Mouse (Mus musculus) adrenal gland, adult 2 months (tissue): Measurements from ENCODE around the gene Capn11. TPM values are rescaled to one million over a fixed set of nuclear protein-coding genes. Genes with fewer than 3 reads are reported as not detected.
A peak's percentile ranks its signal among the peaks of the same experiment; 100 is the strongest.

Experiments
- DNase-seq: peaks from one replicate; pipeline ENCODE4 v3.0.0; 2021
- polyA plus RNA-seq: library from polyadenylated mRNA; depleted of rRNA; stranded (reverse); fragments of >200 nt; gene quantifications from 2 replicates; pipeline ENCODE4 v1.2.3, GENCODE M21; 2012
- total RNA-seq, 2 experiments: library from RNA; stranded (reverse); gene quantifications; 2 replicates each; pipeline ENCODE4 v1.2.3; 2021

The Capn11 gene
- total and polyA plus RNA-seq, 3 experiments: 0.59 to 0.95 TPM; not detected in 1

DNA sequence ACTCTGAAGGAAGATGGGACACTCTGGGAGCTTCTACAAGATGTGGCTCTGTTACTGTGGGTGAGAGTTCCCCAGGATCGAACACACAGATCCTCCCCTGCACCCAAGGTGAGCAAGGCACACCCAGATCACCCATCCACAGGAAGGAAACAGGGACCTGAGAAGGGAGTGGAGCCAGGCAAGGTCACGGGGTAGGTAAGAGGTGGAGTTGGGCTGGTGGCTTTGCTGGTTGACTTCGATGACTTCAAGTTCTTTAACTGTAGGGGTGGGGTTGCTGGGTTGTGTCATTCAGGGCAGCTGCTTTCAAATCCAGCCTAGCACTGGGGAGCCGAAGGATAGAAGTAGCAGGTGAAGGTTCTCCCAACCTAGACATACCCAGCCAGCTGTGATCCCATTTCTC, 23.7 kb upstream of the Capn11 start:
- no peak for DNase-seq

DNA sequence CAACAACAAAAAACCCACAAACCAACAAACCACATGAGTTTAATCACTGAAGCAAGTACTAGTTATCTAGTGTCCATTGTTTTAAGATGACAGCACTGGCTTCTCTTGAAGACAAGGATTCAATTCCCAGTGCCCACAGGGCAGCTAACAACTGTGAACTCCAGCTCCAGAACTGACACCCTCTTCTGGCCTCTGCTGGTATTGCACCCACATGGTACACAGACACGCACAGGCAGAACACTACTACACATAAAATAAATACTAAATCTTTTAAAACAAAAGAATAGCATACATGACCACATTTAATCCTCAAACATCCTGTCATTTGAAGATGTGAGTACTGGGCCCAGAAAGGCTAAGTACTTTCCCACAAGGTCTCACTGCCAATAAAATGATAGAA, 22.5 kb upstream of the Capn11 start:
- DNase-seq: no peak

DNA sequence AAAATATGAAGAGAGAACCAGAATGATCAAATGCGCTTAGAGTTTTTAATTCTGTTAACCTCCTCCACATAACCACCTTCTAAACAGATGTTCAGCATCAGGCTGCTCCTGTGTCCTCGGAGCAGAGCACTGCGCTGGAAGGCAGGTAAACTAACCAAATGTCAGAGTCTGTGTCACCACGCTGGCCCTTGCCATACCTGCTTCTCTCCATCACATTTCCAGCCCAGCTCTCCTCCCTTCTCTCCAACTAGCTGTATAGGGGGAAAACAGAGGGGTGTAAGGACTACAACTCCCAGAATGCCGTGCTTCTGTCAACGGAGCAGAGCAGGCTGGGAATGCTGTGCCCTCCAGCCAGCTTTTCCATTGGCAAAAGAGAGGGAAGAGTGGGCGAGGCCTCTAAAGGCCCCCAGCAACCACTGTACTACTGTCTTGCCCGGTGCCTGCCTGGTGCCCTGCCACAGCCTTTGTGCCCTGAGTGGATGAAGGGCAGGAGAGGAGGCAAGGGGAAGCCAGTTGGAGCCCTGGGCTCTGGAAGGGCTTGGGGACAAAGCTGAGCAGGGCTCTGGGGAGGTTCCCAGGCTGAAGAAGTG, 21.4 kb upstream of the Capn11 start:
- peak; percentile 50 for DNase-seq

DNA sequence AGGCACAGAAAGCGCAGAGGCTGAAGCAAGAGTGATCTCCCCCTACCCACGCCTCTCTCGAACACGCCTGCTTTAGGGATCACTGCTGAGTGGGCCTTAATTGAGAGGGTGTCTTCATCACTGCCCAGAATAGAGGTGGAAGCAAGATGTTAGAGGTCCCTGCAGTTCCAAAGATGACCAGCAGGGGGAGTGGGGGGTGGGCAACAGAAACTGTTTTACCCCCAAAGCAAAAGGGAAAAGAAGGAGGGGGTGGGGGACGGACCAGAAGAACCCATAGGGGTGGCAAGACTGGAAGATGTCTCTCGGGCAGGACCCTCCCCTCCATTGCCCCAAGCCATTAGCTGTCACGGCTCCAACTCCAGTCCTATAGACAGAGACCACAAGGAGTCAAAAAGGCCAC, 19.0 kb upstream of the Capn11 start:
- DNase-seq: peak; percentile 53

DNA sequence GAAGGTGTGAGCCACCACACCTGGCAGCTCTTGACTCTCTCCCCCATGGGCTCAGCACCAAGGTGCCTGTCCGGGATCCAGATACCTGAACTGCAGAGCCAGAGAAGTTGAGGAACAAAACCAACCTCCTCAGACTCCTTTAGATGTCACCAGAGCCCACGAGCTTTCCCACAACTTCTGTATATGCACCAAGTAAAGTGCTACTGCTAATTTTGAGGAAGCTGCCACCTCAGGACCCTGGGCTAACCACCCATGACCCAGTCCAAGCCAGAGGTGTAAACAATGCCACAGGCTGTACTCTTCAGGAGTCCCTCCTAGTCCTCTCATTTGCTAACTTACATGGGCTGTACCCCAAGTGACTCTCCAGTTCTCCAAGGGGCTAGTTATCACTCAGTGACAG, 13.5 kb upstream of the Capn11 start:
- DNase-seq: no peak

DNA sequence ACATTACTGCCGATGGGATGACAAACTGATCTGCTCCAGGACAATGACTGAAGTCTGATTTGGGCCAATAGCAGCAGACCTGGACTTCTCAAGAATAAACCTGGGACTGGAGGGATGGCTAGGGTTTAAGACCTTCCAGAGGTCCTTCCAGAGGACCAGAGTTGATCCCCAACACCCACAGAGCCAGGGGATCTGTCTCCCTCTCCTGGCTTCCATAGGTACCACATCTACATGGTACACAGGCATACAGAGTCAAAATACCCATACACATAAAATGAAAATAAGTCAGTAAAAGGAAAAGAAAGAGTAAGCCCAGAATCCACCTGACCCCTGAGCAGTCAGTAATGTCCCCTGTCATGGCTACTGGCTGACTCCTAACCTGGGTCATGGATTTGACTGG, 12.7 kb upstream of the Capn11 start:
- DNase-seq: no peak

DNA sequence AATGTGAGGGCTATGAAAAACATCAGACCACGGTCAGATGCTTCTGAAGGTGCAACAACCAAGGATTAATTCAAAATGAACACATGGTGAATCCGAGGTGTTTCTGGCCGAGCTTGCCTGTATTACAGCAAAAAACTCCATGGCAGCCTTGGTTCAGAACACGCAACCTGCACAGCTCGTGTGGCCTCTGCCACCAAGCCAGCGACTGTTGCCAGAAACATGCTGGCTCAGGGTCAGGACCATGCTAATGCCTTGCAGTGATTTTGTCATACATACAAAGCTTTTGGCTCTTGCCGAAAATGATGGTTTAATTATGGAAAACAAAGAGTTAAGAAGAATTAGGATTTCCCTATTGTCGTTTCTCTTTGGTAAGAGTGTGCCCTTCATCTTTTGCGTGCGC, 8.9 kb upstream of the Capn11 start:
- DNase-seq: no peak

DNA sequence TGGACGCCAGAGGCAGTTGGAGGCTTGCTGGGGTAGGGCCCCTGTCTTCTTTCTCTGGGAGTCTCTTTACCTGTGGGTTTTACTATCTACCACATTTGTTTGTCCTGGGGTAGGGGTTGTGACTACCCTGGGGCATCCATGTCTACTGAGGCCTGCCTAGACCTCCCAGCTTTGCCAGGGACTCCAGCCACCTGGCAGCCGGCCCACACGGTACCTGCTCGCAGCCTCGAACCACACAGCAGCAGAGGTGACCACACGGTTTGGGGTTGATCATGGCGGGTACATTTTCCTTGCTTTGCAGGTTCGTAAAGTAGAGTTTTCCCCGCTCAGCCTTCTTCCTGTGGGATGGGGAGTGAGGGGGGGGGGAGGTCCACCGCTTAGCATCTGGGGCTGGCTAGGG, 8.4 kb upstream of the Capn11 start:
- DNase-seq: no peak

DNA sequence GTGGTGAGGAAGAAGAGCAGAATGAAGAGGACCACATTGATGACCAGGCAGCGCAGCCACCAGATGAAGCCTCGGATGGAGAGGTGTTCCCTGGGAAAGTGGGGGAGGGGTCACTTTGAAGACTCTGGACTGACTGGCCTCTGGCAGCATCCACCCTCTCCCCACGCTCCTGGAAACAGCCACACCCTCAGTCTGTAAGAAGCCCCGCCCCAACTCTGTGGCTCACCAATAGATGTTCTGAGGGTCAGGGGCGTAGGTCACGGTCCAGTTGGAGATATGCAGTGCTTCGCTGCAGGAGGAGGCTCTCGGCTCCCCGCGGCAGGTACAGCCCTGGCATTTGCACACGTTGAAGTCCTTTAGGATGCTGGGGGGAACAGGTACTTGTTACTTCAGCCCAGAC, 7.0 kb upstream of the Capn11 start:
- DNase-seq: no peak

DNA sequence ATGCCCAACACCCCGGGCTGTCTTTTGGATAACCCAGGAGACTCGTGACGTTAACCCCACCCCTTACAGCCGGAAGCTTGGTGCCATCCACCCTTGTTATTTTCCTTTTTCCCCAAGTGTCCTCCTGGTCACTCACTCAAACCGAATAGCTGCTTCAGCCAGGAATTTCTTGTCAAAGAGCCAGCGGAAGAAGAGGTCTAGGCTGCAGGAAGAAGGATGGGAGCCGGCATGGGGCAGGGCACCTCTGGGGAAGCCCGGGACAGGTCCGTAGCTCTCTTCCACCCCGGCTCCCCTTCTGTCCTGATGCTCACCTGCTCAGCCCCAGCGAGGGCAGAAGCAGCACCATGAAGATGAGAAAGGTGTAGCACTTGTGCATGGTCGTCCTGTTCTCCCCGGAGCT, 5.5 kb upstream of the Capn11 start:
- no peak for DNase-seq

DNA sequence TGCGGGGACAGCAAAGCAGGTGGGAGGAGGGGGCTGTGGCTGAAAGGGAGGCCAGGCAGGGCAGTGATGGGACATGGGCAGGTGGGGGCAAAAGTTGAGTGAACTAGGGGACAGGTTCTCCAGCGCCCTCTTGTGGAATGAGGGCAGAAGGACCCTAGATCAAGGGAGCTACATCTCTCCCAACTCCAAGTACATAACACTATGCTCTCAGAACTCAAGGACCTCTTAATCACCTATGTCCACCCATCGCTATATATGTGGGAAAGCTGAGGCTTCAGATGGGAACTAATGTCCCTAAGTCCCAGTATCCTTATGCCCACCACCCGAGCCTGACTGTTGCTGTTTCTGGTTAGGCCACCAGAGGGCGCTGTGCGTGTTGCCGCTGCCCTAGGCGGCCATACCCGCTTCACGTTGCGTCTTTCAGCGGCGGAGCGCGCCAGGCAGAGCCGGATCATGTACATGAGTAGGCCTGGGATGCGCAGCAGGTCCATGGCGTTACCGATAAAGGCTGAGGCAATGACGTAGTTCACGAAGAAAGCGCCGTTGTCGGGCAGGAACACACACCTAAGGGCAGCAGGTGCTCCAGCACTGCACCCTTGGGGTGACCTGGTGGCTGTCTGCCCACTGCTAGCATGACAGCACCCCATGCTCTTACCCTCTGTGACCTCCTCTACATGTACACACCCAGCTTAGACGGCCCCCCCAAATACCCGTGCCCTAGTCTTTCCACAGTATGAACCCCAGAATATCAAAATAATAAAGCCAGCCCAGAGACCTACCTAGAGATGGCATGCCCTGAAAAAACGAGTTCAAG, 4.2 kb upstream of the Capn11 start:
- peak; percentile 76 for DNase-seq

DNA sequence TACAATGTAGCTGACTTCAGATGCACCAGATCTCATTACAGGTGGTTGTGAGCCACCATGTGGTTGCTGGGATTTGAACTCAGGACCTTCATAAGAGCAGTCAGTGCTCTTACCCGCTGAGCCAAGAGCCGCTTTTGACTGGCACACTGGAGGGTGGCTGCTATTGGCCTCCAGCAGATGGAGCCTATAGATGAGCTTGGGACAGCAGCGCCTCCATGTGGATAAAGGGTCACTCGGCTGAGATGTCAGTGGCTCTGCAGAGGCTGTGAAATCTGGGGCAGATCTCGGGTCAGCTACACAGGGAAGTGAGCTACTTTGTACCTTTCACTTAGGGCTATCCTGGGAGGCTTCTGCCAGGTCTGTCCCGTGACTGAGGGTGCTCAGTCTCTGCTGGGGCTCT, 3.3 kb downstream of the Capn11 start:
- no peak for DNase-seq

DNA sequence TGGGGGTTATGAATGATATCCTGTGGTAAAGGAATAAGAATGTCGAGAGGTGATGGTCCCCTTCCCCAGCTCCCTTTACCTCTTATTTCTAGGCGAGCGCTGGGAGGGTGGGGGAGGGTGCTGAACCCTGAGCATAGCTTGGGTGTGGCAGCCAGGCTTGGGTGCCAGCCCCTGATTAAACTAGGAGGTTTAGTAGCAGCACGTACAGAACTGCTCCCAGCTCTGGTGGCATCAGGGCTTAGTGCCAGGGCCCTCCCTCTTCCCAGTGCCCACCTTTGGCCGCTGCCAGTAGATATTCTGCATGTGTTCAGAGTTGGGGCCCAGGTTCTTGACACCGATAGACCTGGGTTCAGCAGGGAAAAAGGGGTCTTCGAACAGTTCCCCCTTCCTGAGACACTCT, 5.9 kb downstream of the Capn11 start:
- no peak for DNase-seq

DNA sequence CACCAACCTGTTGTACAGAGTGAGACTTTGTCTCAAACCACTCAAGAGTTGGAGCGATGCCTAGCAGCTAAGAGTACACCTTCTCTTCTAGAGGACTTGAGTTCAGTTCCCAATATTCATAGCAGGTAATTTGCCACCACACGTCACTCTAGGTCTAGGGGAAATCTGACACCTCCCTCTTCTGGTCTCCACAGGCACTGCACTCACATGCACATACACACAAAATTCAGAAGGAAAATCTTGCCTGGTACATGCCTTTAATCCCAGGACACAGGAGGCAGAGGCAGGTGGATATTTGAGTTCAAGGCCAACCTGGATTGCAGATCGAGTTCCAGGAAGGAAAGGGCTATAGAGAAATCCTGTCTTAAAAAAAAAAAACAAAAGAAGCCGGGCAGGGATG, 14.9 kb downstream of the Capn11 start:
- DNase-seq: no peak

DNA sequence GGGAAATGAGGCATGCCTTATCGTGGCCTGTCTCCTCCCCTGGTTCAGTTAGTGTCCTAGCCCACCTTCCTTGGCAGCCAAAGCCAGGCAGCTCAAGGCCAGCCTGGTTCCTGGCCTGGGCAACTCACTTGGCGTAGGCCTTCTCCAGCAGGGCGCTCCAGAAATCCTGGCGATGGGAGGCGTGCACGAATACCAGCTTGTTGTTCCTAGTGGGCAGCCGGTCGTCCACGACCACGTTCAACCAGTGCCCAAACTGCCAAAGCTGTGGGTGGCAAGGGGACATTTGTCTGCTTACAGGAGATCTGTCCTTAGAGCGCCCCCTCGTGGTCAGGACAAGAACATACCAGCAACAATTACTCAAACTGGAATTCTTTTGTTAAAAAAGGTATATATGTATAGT, 16.4 kb downstream of the Capn11 start:
- peak; percentile 65 for DNase-seq

DNA sequence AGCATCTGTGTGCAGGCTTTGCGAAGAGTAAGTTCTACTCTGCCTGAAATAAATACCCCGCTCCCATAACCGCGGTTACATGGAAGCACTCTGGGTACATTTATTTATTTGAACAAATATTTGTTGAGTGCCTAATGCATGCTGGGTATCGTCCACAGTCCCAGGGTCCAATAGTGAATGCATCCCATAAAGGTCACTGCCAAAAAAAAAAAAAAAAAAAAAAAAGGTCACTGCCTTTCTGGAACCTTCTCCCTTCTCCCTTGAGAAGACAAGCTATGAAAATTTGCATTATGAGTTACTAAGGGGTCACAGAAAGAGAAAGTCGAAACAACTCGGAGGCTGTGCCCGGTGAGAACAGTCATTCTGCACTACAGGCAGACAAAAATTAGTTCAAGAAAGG, 17.1 kb downstream of the Capn11 start:
- DNase-seq: no peak

DNA sequence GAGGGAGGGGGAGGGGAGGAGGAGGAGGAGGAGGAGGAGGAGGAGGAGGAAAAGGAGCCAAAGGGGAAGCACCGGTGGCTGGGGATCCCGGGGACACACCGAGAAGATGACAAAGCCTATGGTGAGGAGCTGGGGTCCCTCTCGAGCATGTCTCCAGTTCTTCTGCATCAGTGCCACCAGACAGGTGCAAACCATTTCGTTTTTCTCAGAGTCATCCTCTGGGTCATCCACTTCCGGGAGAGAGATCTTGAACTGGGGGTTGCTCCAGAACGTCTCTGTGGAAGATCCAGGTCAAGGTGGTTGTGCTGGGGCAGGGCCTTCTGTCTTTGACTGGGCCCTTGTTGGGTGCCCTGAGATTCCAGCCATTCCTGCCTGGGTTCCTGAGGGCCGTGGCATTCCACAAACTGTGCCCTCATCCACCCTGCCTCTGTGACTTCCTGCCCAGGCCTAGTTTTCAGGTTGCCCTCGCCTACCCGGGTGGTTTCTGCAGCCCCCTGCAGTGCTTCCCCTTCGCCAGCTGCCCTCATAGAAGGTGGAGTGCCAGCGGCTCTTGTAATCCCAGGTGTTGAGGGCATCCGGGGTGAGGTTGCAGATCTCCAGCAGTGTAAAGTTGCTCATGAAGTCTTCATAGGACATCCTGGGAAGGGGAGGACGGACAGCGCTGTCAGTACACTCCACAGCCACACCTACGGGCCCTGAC, 20.4 kb downstream of the Capn11 start:
- DNase-seq: no peak

DNA sequence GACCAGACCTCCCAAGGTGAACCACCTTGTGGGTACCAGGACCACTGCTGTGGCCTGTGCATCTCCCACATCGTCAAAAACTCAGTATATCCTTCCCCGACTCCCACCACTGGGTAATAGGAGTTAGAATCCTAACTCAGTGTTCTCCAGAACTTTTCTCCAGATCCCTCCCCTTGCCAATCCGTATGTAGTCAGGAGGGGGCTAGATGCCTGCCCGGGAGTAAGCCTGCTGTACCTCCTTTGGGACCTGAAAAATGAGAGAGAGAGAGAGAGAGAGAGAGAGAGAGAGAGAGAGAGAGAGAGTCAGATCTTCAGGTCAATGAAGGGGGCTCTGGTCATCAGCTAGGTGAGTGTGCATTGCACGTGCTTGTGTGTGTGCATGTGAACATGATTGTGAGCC, 25.1 kb downstream of the Capn11 start:
- no peak for DNase-seq

DNA sequence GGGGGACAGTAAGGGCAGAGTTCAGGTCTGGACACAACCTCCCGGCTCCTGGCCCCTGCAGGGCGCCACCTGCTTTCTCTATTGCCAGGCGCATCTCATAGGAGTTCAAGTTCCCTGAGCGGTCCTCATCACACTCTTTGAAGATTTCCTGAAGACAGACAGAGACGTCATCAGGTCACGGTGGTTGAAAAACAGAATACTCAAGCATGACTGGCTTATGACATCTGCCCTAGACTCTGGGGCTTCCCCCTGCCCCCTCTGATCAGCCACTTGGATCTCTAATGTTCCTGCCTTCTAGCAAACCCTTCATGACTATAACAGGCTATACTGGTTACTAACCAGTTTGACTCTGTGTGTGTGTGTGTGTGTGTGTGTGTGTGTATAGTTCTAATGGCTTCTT, 27.2 kb downstream of the Capn11 start:
- DNase-seq: no peak

DNA sequence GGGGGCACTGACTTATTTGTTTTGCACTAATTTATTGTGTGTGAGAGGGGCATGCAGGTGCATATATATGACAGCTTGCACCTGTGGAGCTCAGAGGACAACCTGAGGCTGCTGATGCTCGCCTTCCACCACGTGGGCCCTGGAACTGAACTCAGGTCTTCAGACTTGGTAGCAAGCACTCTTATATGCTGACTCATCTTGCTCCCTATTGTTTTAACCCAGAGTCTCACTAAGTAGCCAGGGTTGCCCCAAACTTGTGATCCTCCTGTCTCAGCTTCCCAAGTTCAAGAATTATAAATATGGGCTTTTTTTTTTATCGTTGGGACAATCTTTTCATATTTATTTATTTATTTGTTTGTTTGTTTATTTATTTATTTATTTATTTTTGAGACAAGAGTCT, 28.1 kb downstream of the Capn11 start:
- no peak for DNase-seq

DNA sequence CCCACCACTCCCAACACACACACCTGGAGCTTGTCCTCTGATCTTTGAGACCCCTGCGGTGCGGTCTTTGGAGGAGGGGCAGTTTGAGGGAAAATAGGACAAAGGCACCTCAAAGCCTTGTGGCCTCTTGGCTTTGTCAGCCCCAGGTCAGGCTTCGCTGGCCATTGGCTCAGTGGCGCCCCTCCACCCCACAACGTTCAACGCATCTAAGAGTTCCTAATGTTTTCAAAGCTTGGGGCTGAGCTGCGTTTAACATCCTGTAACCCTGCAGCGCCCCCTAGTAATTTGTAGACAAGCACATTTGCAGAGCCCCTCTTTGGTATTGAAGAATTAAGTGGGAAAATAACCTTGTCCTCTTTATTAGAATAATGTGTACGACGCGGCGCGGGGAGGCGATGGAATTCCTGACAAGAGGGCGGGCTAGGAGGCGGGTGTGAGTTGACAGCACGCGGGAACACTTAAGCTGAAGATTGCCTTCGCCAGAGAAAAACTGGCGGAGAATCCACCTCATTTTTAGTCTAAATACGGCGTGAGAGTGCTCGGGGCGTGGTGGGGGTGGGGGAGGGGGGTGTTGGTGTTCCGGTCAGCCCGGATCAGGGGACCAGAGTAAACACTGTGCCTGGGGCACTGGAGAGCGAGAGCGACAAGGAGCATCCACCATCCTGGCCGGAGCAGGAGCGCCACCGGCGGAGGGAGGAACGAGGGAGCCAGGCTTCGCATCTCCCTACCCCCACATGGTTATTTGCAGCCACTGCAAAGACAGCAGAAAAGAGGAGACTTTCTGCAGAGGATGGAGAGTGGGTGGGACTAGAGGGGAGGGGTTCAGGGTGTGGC, 29.0 kb downstream of the Capn11 start:
- DNase-seq: peak; percentile 66
